Mouse (Mus musculus) megakaryocyte, embryonic 14.5 days (primary cell): ENCODE data around the gene Ell.

ENCODE experiments used
- FLI1 ChIP-seq: IDR thresholded peaks from 2 replicates; pipeline ENCODE4 v1.6.1; 2012; ENCODE audit warnings: low read length, inconsistent platforms, mixed read lengths
- GATA1 ChIP-seq: IDR thresholded peaks from 3 replicates; pipeline ENCODE4 v1.6.1; 2012; ENCODE audit warnings: mixed read lengths, low read length, inconsistent platforms, borderline replicate concordance

DNA sequence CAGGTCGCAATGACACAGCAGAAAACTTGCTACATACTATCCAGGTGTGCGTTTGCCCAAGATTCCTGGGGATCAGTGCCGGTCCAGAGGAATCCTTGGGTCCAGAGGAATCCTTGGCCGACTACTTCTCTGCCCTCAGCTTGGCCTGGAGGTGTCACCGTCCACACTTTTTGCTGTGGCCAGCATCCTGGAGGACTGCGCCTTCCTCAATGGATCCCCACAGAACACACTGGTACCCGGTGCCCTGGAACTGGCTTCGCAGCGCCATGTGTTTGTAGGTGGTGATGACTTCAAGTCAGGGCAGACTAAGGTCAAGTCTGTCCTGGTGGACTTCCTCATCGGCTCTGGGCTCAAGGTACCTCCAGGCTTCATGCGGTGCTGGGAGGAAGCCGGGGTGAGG lies 56.6 kb downstream of the Ell start:
- no peak for TF ChIP-seq GATA1
- no peak for TF ChIP-seq FLI1
